Mouse (Mus musculus) liver, embryonic 14.5 days (tissue): ENCODE data around the gene Abtb2.

Experiments
- CTCF ChIP-seq: IDR thresholded peaks from 2 replicates; pipeline ENCODE4 v1.5.1; 2016; ENCODE audit warnings: antibody characterized with exemption, low read depth, control low read depth
- EP300 ChIP-seq: IDR thresholded peaks from 2 replicates; pipeline ENCODE4 v1.6.1; 2016; ENCODE audit warnings: antibody characterized with exemption, low read depth

- TF ChIP-seq CTCF (no peak), EP300 (no peak)
Measured at GRCm38 (mm10) chr2:103635731-103636487, 69.8 kb downstream of the Abtb2 start.
